Mouse (Mus musculus) kidney, embryonic 15.5 days (tissue): Measurements from ENCODE around the gene Rhoj. TPM values are rescaled to one million over a fixed set of nuclear protein-coding genes. Genes with fewer than 3 reads are reported as not detected.
"Not testable (repeated sequence)": the region's sequence is repeated elsewhere in the genome, so short reads cannot be mapped to it uniquely, and the experiment has no call there.

ENCODE experiments used
- ATAC-seq: fragments of 200-750 bp; cut with Nextera tagmentation; replicated peaks from 2 replicates; pipeline ENCODE4 v1.8.0; 2017; ENCODE audit warnings: moderate TSS enrichment; ENCODE audit not compliant: low FRiP score
- H3K27ac ChIP-seq: fragments of 300-500 bp; sonication (generic); 2 replicates; pipeline ENCODE4 v1.5.1; 2015; ENCODE audit warnings: mild to moderate bottlenecking, inconsistent platforms
- H3K27me3 ChIP-seq: fragments of 300-500 bp; sonication (generic); 2 replicates; pipeline ENCODE4 v1.6.1; 2015; ENCODE audit warnings: inconsistent platforms
- H3K36me3 ChIP-seq: fragments of 300-500 bp; sonication (generic); 2 replicates; pipeline ENCODE4 v1.6.1; 2015; ENCODE audit warnings: inconsistent platforms
- H3K4me1 ChIP-seq: fragments of 300-500 bp; sonication (generic); 2 replicates; pipeline ENCODE4 v1.6.1; 2015; ENCODE audit warnings: inconsistent platforms
- H3K4me2 ChIP-seq: fragments of 300-500 bp; sonication (generic); 2 replicates; pipeline ENCODE4 v1.6.1; 2015; ENCODE audit warnings: moderate library complexity, mild to moderate bottlenecking, inconsistent platforms
- H3K4me3 ChIP-seq: fragments of 300-500 bp; sonication (generic); replicated peaks from 2 replicates; pipeline ENCODE4 v1.5.1; 2015; ENCODE audit warnings: mild to moderate bottlenecking, inconsistent platforms
- H3K9ac ChIP-seq: fragments of 300-500 bp; sonication (generic); 2 replicates; pipeline ENCODE4 v1.6.1; 2015; ENCODE audit warnings: mild to moderate bottlenecking, inconsistent platforms
- H3K9me3 ChIP-seq: fragments of 300-500 bp; sonication (generic); replicated peaks from 2 replicates; pipeline ENCODE4 v1.6.1; 2016; ENCODE audit warnings: inconsistent platforms
- WGBS: fragments of 180-500 bp; shearing (Covaris S2); methylation state at CpG from one replicate; pipeline ENCODE4 v1.1.7; 2015; ENCODE audit warnings: mixed read lengths; 5-methylcytosine and 5-hydroxymethylcytosine counted together
- polyA plus RNA-seq: library from polyadenylated mRNA; unstranded; fragments of >200 nt; fragmentation: Nextera tagmentation; extraction: Ambion mirVana; gene quantifications from 2 replicates; pipeline ENCODE4 v1.2.1, GENCODE M21; 2015

Rhoj gene
- polyA plus RNA-seq, 1 experiment from 2014 or later, result 59.7 TPM

DNA sequence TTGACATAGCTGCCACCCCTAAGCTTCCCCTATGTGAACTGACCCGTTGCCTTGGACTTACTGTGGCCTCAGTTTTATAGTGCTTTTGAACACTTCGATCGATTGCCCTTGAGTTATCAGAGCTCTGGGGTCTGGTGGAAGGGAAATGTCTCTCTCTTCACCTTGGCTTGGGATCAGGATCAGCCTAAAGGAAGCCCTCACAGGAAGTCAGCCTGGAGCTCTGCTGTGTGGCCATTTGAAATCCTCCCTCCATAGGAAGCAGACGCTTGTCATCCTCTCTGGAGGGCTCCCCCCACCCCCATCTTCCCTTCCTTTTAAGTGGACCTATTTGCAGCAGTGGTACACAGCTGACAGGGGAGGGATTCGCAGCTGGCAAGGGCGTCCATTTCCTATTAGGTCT is 1.6 kb downstream of the Rhoj start:
- WGBS, result 37% methylated on average over 6 of the region's 6 CpGs
- no peaks in the 10 kb centered on the region for H3K9me3 ChIP-seq
- H3K27ac ChIP-seq, result peak overlapping the region; percentile 41; the same call in 1 of the 2 replicates
- H3K4me2 ChIP-seq, result peak overlapping the region; percentile 89
- peaks cover 14% of the 10 kb centered on the region for H3K4me1 ChIP-seq
- no peaks in the 10 kb centered on the region for H3K27me3 ChIP-seq
- H3K4me3 ChIP-seq, result peak overlapping the region; percentile 63
- ATAC-seq, result no peak
- H3K36me3 ChIP-seq, result no peaks in the 10 kb centered on the region
- H3K9ac ChIP-seq, result no peak overlapping the region; the same call in 1 of the 2 replicates

DNA sequence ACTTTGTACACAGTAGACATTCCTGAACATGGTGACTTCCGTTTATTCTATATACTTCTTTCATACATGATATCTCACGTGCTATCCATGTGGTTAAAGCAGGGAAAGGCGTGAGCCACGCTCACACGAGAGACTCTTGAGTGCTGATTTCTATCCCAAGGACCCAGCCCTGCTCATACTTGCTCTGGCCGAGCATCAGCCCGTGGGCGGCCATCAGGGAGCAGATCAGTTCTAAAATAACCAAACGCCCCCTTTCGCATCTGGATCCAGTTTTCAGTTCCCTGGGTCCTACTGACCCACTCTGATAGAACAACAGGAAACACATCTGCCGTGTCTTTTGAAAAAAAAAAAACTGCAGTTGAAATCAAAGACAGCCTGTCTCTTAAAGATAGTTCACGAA is 2.6 kb downstream of the Rhoj start:
- H3K4me3 ChIP-seq, result peak overlapping the region; percentile 63
- peaks cover 14% of the 10 kb centered on the region for H3K4me1 ChIP-seq
- peak overlapping the region; percentile 41; the same call in 1 of the 2 replicates for H3K27ac ChIP-seq
- 69% methylated on average over 12 of the region's 12 CpGs for WGBS
- no peaks in the 10 kb centered on the region for H3K27me3 ChIP-seq
- H3K36me3 ChIP-seq, result no peaks in the 10 kb centered on the region
- H3K9me3 ChIP-seq, result no peaks in the 10 kb centered on the region
- peak overlapping the region; percentile 89 for H3K4me2 ChIP-seq
- H3K9ac ChIP-seq, result no peak overlapping the region
- ATAC-seq, result no peak

DNA sequence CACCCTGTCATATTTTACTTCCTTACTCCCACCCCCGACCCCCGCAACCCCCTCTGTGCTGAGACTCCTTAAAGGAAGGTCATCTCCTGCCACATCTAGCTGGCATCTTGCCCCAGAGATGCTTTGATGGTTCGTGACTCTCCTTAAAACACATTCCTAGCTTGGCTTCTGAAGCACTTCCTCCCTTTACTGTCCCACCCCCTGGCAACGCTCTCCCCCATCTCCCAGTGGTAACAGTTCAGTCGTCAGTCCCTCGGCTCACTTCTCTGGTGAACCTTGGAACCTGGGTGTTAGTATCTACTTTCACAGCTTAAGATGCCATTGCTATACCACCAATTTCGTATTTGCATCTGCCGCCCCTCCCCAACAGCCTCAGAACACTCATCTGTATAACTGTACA is 3.8 kb downstream of the Rhoj start:
- WGBS, result 67% methylated on average over 8 of the region's 8 CpGs
- peaks cover 14% of the 10 kb centered on the region for H3K4me1 ChIP-seq
- H3K27me3 ChIP-seq, result no peaks in the 10 kb centered on the region
- no peaks in the 10 kb centered on the region for H3K36me3 ChIP-seq
- H3K9me3 ChIP-seq, result no peaks in the 10 kb centered on the region
- H3K27ac ChIP-seq, result no peak overlapping the region
- no peak overlapping the region for H3K4me2 ChIP-seq
- H3K9ac ChIP-seq, result no peak overlapping the region
- no peak for ATAC-seq
- H3K4me3 ChIP-seq, result no peak overlapping the region

DNA sequence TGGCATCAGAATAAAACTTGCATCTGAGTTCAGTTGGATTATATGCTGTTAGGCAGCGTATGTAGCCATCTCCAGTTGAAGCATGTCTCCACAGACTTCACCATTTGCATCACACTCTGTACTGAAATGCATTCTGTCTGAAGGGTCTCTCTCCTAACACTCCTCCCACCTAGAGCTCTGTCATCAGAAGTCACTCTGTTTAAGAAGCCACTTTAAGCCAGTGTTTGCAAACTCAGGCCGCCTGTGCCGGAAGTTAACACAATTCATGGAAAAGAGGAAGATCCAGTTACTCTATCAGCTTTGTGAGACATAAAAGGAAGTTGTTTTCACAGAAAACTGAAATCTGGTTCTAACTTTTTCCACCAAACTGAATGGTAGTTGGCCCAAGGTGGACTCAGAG is 5.9 kb downstream of the Rhoj start:
- Histone ChIP-seq H3K27ac (no peak overlapping the region), H3K4me3 (no peak overlapping the region), H3K27me3 (no peaks in the 10 kb centered on the region), H3K4me2 (no peak overlapping the region), H3K9me3 (no peaks in the 10 kb centered on the region), H3K9ac (no peak overlapping the region), H3K4me1 (0 out of 2 replicates have a peak, but pooled peaks cover 4% of the 10 kb centered on the region), H3K36me3 (no peaks in the 10 kb centered on the region)
- WGBS, result 81% methylated on average over 3 of the region's 3 CpGs
- ATAC-seq, result no peak

DNA sequence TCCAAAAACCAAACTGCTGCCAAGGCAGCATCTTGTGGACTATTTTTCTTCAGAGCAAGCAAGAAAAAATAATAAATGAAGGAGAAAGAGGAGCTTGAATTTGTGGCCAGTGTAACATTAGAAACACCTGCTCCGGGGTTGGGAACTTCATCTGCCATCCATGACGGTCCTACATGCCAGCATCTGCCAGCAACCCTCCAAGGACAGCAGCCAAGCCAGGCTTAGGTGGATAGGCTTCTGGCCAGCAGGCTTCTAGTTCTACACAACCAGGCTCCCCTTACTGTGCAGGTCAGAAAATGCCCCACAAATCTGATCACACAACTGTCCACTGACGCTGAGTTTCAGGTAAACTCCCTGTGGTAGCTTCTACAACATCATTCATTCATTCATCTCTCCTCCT is 7.7 kb downstream of the Rhoj start:
- 0 out of 2 replicates have a peak, but pooled peaks cover 2% of the 10 kb centered on the region for H3K4me1 ChIP-seq
- no peaks in the 10 kb centered on the region for H3K9me3 ChIP-seq
- H3K27me3 ChIP-seq, result no peaks in the 10 kb centered on the region
- no peaks in the 10 kb centered on the region for H3K36me3 ChIP-seq
- H3K4me3 ChIP-seq, result no peak overlapping the region
- WGBS, result 87% methylated on average over 3 of the region's 3 CpGs
- no peak overlapping the region for H3K9ac ChIP-seq
- no peak overlapping the region for H3K4me2 ChIP-seq
- H3K27ac ChIP-seq, result no peak overlapping the region
- no peak for ATAC-seq

DNA sequence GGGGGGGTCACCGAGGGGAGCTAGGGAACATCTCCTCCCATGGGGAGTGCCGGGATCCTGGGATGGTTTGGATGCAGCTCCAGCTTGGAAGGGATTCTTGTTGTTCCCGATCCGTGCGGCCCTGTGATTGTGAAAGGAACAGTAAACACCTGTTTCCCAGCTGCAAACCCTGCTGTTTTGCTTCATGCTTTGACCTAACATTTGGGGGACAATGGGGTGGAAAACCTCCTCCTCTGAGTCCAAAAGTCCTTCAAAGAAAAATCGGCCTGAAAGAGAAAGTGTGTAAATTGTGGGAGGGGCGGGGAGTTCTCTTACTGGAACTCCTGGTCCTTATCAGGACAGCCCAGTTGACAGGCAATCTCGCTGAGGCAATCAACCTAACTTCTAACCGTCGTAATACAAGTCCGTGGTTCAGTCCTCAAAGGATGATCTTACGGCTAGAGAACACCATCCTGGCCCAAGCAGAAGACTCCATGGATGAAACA is 12.4 kb downstream of the Rhoj start:
- Histone ChIP-seq H3K27me3 (no peaks in the 10 kb centered on the region), H3K4me1 (no peaks in the 10 kb centered on the region), H3K27ac (no peak overlapping the region), H3K9me3 (no peaks in the 10 kb centered on the region), H3K36me3 (peaks cover 11% of the 10 kb centered on the region; the same call in 1 of the 2 replicates), H3K9ac (no peak overlapping the region), H3K4me3 (no peak overlapping the region), H3K4me2 (no peak overlapping the region)
- 53% methylated on average over 12 of the region's 12 CpGs for WGBS
- ATAC-seq, result no peak

DNA sequence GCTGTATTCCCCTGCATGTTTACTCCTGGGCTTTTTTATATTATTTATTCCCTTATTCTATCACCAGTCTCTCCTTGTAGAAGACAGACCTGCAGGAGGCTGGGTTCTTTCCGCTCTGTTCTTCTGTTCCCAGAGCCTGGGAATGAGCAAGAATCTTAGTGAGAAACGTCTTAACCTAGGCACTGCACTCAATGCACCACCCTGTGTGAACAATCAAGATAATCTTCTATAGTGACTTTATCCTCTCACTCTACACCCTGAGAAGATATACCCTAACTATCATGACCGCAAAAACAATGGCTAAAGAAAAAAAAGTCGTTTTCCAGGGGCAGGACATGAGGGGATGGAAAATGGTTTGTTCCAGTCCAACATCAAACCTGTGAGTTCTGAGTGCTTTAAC is 13.1 kb downstream of the Rhoj start:
- 77% methylated on average over 4 of the region's 4 CpGs for WGBS
- H3K4me2 ChIP-seq, result no peak overlapping the region
- H3K27ac ChIP-seq, result no peak overlapping the region
- H3K36me3 ChIP-seq, result peaks cover 11% of the 10 kb centered on the region; the same call in 1 of the 2 replicates
- H3K4me1 ChIP-seq, result no peaks in the 10 kb centered on the region
- no peaks in the 10 kb centered on the region for H3K27me3 ChIP-seq
- H3K9ac ChIP-seq, result no peak overlapping the region
- H3K9me3 ChIP-seq, result no peaks in the 10 kb centered on the region
- ATAC-seq, result no peak
- H3K4me3 ChIP-seq, result no peak overlapping the region

DNA sequence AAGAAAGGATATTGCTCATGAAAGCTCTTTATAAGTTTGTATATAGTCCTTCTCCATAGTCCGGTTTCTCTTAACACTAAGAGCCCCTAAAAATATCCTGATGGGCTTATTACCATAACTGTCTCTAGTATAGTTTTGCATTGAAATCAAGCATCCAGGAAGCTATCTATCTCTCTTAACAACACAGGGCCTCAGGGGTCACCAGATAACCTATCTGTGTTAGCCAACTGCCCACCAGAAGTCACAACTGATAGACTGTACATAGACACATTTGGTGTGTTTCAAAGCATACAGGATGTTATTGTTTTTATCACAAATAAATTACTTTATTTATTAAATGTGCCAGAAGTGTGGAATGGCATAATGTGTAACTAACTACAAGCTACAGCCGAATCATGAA is 21.1 kb downstream of the Rhoj start:
- Histone ChIP-seq H3K36me3 (no peaks in the 10 kb centered on the region), H3K9ac (no peak overlapping the region), H3K27ac (no peak overlapping the region), H3K4me1 (no peaks in the 10 kb centered on the region), H3K9me3 (no peaks in the 10 kb centered on the region), H3K4me3 (no peak overlapping the region), H3K27me3 (no peaks in the 10 kb centered on the region), H3K4me2 (no peak overlapping the region)
- ATAC-seq, result no peak
- WGBS, result 85% methylated on average over 2 of the region's 2 CpGs

DNA sequence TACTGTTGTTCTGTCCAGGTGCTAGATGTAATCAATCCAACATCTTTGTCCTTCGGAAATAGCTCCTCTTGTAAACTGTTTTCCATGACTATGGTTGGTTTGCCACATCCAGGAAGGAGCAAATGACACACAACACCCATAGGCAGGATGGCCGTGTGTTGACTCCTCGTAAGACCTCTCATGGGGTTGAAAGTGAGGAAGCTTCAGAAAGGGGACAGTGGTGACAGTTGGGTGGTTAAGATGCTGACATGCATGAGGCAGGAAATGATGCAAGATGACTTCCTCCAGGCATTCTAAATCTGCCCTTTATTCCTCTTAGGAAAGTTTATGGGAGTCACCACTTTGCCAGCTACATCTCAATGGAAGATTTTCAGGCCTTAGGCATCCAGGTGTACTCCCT is 31.8 kb downstream of the Rhoj start:
- H3K9ac ChIP-seq, result no peak overlapping the region
- H3K27ac ChIP-seq, result no peak overlapping the region
- H3K27me3 ChIP-seq, result no peaks in the 10 kb centered on the region
- no peak for ATAC-seq
- 87% methylated on average over 3 of the region's 3 CpGs for WGBS
- no peaks in the 10 kb centered on the region for H3K36me3 ChIP-seq
- H3K4me3 ChIP-seq, result no peak overlapping the region
- H3K4me2 ChIP-seq, result no peak overlapping the region
- H3K4me1 ChIP-seq, result no peaks in the 10 kb centered on the region
- no peaks in the 10 kb centered on the region for H3K9me3 ChIP-seq

DNA sequence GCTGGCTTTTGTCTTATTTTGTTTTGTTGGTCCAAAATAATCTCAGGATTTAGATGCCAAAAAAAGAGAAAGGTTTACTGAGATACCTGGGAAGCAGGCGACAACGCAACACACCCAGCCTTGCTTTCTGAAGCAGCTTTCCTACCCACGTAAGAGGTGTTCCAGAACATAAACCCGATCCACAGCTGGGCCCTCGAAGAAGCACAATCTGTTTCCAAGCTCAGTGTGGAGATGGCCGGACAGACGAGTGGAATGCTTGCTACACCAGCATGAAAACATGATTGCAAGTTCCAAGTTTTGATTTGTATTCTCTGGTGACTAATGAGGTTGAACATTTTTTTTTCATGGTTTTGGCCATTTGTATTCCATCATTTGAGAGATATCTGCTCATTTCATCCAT is 32.2 kb downstream of the Rhoj start:
- no peak overlapping the region for H3K27ac ChIP-seq
- H3K4me3 ChIP-seq, result no peak overlapping the region
- no peaks in the 10 kb centered on the region for H3K36me3 ChIP-seq
- WGBS, result 88% methylated on average over 7 of the region's 7 CpGs
- no peaks in the 10 kb centered on the region for H3K27me3 ChIP-seq
- no peak for ATAC-seq
- H3K4me2 ChIP-seq, result no peak overlapping the region
- no peak overlapping the region for H3K9ac ChIP-seq
- H3K4me1 ChIP-seq, result no peaks in the 10 kb centered on the region
- no peaks in the 10 kb centered on the region for H3K9me3 ChIP-seq

DNA sequence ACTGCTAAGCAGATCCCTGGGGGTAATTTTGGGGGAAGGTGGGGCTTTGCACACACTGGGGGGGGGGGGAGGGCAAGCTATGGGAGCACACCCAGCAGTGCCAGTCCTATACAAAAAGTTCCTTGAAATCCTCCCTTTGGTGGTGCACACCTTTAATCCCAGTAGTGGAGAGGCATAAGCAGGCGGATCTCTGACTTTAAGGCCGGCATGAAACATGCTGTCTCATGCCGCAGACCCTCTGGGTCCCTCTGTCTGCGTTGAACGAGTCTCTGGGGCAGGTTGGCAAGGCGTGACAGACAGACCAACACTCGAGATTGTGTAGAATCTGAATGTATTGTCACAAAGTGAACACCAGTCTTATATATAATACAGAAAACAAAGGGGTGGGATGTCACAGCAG is 40.4 kb downstream of the Rhoj start:
- H3K36me3 ChIP-seq, result no peaks in the 10 kb centered on the region
- no peak overlapping the region for H3K4me2 ChIP-seq
- no peaks in the 10 kb centered on the region for H3K9me3 ChIP-seq
- ATAC-seq, result no peak
- WGBS, result 88% methylated on average over 7 of the region's 7 CpGs
- H3K4me3 ChIP-seq, result no peak overlapping the region
- H3K9ac ChIP-seq, result no peak overlapping the region
- no peaks in the 10 kb centered on the region for H3K27me3 ChIP-seq
- H3K4me1 ChIP-seq, result peaks cover 12% of the 10 kb centered on the region
- H3K27ac ChIP-seq, result no peak overlapping the region

DNA sequence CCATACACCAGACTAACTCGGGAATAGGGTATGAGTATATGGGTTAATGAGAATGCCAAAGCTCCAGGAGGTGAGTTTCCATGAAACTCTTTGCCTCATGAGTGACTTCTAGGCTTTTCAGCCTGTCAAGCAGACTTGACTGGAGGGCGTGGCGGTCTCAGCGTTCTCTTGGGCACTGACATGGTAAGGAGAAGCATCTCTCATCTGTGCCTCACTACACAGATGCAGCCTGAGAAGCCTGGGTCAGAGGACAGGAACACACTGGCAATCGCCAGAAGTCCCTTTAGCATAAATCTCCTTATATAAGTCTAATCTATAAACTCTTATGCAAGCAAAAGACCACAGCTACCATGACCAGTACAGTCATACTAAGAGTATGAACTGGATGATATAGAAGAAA is 41.4 kb downstream of the Rhoj start:
- ATAC-seq, H3K4me2 ChIP-seq, H3K4me3 ChIP-seq, H3K9ac ChIP-seq, H3K27ac ChIP-seq, H3K9me3 ChIP-seq, H3K27me3 ChIP-seq, H3K36me3 ChIP-seq: not testable (repeated sequence)
- H3K4me1 ChIP-seq, result peaks cover 13% of the 10 kb centered on the region
- WGBS, result 86% methylated on average over 5 of the region's 5 CpGs

DNA sequence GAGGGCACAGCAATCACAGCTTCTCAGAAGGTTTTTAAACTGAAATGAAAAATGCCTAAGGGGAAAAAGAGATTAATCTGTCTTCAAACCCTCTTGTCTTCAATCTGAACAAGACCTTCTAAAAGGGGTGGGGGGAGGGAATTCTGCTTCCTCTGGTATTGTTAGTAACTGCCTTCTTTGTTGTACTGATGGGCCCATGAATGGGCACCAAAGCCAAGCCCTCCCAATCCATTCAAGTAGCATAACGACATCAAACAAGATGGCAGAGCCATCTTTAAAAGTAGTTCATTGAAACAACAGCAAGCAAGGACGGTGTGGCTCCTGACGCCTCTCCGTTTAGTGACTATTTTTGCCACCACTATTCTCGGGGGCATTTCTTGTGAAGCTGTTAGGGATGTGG is 42.6 kb downstream of the Rhoj start:
- Histone ChIP-seq H3K4me2 (no peak overlapping the region), H3K9ac (no peak overlapping the region), H3K4me3 (no peak overlapping the region), H3K27me3 (no peaks in the 10 kb centered on the region), H3K9me3 (no peaks in the 10 kb centered on the region), H3K27ac (no peak overlapping the region), H3K4me1 (peaks cover 16% of the 10 kb centered on the region), H3K36me3 (no peaks in the 10 kb centered on the region)
- no peak for ATAC-seq
- 91% methylated on average over 5 of the region's 5 CpGs for WGBS
